Mouse (Mus musculus) hindbrain, embryonic 10.5 days (tissue): ENCODE data around the gene Fndc3b. TPM values are rescaled to one million over a fixed set of nuclear protein-coding genes. Genes with fewer than 3 reads are reported as not detected.
A peak's percentile ranks its signal among the peaks of the same experiment; 100 is the strongest.

Source experiments
- DNase-seq: peaks from one replicate; pipeline ENCODE4 v3.0.0-alpha.2; 2017; ENCODE audit warnings: low spot score
- H3K27ac ChIP-seq: fragments of 300-500 bp; sonication (generic); 2 replicates; pipeline ENCODE4 v1.5.1; 2016; ENCODE audit warnings: mild to moderate bottlenecking, moderate library complexity
- H3K27me3 ChIP-seq: fragments of 300-500 bp; sonication (generic); 2 replicates; pipeline ENCODE4 v1.6.1; 2016; ENCODE audit warnings: mild to moderate bottlenecking; ENCODE audit not compliant: poor library complexity, insufficient read depth, severe bottlenecking
- H3K36me3 ChIP-seq: fragments of 300-500 bp; sonication (generic); 2 replicates; pipeline ENCODE4 v1.6.1; 2016; ENCODE audit warnings: mild to moderate bottlenecking, moderate library complexity
- H3K4me1 ChIP-seq: fragments of 300-500 bp; sonication (generic); replicated peaks from 2 replicates; pipeline ENCODE4 v1.6.1; 2016; ENCODE audit warnings: mild to moderate bottlenecking
- H3K4me3 ChIP-seq: fragments of 300-500 bp; sonication (generic); 2 replicates; pipeline ENCODE4 v1.5.1; 2016; ENCODE audit warnings: mild to moderate bottlenecking, moderate library complexity
- H3K9me3 ChIP-seq: fragments of 300-500 bp; sonication (generic); 2 replicates; pipeline ENCODE4 v1.6.1; 2016; ENCODE audit warnings: mild to moderate bottlenecking, moderate library complexity
- WGBS: fragments of 180-500 bp; shearing (Covaris S2); methylation state at CpG from one replicate; pipeline ENCODE4 v1.1.7; 2016; 5-methylcytosine and 5-hydroxymethylcytosine counted together
- polyA plus RNA-seq: library from polyadenylated mRNA; unstranded; fragments of >200 nt; fragmentation: Nextera tagmentation; extraction: Ambion mirVana; gene quantifications from 2 replicates; pipeline ENCODE4 v1.2.1, GENCODE M21; 2016

Gene Fndc3b
- polyA plus RNA-seq, 1 experiment from 2014 or later: 11.2 TPM

DNA sequence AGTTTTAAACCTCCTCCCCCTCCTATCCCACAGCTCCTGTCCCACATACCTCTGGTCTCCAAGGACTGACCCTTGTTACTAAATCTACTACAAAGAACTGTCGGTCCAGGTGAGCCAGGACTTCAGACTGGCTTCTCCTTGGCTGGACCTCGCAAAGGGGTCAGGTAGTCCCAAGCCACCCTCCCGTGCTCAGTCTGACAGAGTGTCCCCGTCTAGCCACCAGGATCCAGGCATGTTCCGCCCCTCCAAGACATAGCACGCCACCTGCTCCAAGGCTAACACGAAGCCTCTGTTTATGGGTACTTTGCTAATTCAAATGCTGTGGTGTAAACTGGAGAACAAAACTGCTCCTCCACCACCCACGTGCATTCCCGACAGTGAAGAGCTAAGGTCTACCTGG lies 6.5 kb downstream of the Fndc3b start:
- H3K27ac ChIP-seq: no peak overlapping the region
- no peaks in the 10 kb centered on the region for H3K27me3 ChIP-seq
- no peak for DNase-seq
- peaks cover 18% of the 10 kb centered on the region for H3K4me1 ChIP-seq
- H3K9me3 ChIP-seq: no peaks in the 10 kb centered on the region
- 87% methylated on average over 9 of the region's 9 CpGs for WGBS
- no peak overlapping the region for H3K4me3 ChIP-seq
- 0 out of 2 replicates have a peak, but pooled peaks cover 3% of the 10 kb centered on the region for H3K36me3 ChIP-seq

DNA sequence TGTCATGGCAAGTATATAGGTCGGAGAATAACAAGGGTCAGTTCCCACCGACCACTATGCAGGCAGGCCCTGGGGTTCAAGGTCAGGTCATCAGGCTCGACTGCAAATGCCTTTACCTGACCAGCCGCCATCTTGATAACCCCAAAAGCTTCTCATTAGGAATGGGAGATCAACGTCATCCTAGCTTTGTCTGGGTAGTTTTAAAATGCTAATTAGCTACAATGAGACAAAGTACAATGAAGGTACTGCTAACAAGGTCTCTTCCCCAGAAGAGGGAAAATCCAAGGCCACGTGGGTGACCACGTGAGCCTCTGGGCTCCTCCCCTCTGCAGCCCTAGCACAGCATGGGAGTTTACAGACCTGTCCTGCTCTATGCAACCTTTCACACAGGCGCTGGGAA lies 7.6 kb downstream of the Fndc3b start:
- WGBS: 87% methylated on average over 8 of the region's 8 CpGs
- H3K4me1 ChIP-seq: peaks cover 12% of the 10 kb centered on the region
- H3K27me3 ChIP-seq: no peaks in the 10 kb centered on the region
- no peak for DNase-seq
- 0 out of 2 replicates have a peak, but pooled peaks cover 3% of the 10 kb centered on the region for H3K36me3 ChIP-seq
- H3K4me3 ChIP-seq: no peak overlapping the region
- H3K27ac ChIP-seq: no peak overlapping the region
- no peaks in the 10 kb centered on the region for H3K9me3 ChIP-seq

DNA sequence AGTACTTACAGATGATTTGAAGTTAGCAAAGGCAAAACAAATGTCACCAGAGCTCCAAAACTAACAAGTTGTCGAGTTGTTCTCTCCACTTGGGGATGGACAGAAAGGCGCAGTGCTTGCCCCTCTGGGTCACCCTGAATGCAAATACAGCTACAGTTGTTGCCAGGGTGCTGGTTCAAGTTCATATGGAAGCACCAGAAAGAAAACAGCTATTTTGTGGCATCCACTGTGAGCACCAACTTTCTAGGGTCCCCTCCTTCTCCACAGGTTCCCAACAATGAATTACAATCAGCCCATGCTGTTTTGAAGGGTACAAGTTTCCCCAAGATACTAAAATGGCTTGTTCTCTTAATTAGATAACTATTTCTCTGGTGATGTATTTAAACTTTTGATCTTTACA lies 8.0 kb downstream of the Fndc3b start:
- H3K36me3 ChIP-seq: 0 out of 2 replicates have a peak, but pooled peaks cover 3% of the 10 kb centered on the region
- H3K27ac ChIP-seq: no peak overlapping the region
- peaks cover 12% of the 10 kb centered on the region for H3K4me1 ChIP-seq
- no peak for DNase-seq
- 92% methylated on average over 2 of the region's 2 CpGs for WGBS
- H3K9me3 ChIP-seq: no peaks in the 10 kb centered on the region
- H3K27me3 ChIP-seq: no peaks in the 10 kb centered on the region
- no peak overlapping the region for H3K4me3 ChIP-seq

DNA sequence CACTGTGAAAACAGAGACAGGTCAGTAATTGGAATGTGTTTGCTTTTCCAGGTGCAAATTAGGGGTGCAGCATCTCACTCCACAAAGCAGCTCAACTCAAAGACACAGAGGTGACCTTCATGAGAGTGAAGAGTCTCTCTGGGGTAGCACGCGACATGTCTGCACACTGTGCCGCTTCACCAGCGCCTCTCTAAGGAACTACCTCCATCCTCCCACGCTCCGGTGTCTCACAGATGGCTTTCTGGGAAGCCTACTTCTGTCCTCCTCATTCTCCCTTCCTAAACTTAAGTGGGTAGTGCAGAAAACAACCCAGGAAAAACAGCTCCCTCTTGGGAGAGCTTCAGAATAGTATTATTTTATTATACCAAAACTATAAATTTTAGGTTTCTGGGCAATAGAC lies 12.4 kb downstream of the Fndc3b start:
- Histone ChIP-seq H3K4me1 (0 out of 2 replicates have a peak, but pooled peaks cover 19% of the 10 kb centered on the region), H3K36me3 (peaks cover 6% of the 10 kb centered on the region; the same call in 1 of the 2 replicates), H3K27me3 (no peaks in the 10 kb centered on the region), H3K9me3 (no peaks in the 10 kb centered on the region), H3K4me3 (no peak overlapping the region), H3K27ac (no peak overlapping the region)
- no peak for DNase-seq
- WGBS: 95% methylated on average over 6 of the region's 6 CpGs

DNA sequence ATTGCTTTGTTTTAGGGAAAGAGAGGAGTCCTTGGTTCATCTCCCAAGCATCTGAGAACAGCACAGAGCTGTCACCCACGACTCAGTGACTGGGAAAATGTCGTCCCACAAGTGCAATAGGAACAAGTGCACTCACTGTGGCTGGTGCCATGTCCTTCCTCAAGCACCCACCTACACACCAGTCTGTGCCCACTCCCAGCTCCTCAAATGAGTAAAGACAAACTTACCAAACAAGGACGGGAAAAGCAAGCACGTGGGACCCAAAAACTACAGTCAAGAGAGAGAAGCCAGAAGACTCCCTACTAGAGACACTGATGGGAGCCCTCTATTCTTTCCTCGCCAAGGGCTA lies 14.7 kb downstream of the Fndc3b start:
- DNase-seq: no peak
- Histone ChIP-seq H3K27ac (no peak overlapping the region), H3K4me1 (0 out of 2 replicates have a peak, but pooled peaks cover 20% of the 10 kb centered on the region), H3K36me3 (peaks cover 2% of the 10 kb centered on the region; the same call in 1 of the 2 replicates), H3K9me3 (no peaks in the 10 kb centered on the region), H3K4me3 (no peak overlapping the region), H3K27me3 (no peaks in the 10 kb centered on the region)
- 84% methylated on average over 5 of the region's 5 CpGs for WGBS

DNA sequence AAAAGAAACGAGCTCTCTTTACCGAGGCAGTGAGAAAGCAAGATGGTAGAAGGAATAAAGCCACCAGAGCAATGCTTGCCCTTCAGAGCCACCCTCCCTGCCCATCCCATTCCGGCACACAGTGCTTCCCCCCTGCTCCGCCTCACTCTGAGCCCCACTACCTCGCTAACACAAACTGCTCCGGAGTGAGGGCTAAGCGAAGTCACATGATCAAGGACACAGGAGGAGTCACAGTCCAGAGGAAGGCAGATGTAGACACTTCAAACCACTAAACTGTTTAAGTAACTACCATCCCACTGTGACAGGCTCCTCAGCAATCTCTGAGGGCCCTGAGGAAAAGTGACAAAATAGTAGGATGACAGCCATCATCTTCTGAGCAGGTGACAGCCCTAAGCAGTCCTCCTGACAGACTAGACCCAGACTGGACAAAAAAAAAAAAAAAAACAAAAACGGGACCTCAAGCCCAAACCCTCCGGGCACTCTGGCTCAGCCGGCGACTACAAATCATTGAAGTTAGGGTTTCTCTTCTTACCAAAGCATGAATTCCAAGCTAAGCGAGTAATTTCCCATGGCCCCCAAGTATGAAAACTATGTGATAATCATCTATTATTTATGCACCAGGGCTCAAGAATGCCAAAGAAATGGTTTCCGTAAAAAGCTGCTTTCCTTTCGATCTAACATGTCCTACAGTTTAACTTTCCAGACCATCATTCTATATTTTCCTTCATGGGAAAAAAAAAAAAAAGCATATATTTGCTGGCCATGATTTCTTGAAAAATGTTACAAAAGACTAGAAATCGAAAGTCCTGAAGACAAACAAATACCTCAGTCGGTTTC lies 15.3 kb downstream of the Fndc3b start:
- Histone ChIP-seq H3K27ac (0 out of 2 replicates have a peak overlapping the region, but pooled peaks have one; percentile 24), H3K36me3 (peaks cover 2% of the 10 kb centered on the region; the same call in 1 of the 2 replicates), H3K4me3 (no peak overlapping the region), H3K27me3 (no peaks in the 10 kb centered on the region), H3K9me3 (no peaks in the 10 kb centered on the region), H3K4me1 (0 out of 2 replicates have a peak, but pooled peaks cover 20% of the 10 kb centered on the region)
- no peak for DNase-seq
- WGBS: 82% methylated on average over 16 of the region's 16 CpGs

DNA sequence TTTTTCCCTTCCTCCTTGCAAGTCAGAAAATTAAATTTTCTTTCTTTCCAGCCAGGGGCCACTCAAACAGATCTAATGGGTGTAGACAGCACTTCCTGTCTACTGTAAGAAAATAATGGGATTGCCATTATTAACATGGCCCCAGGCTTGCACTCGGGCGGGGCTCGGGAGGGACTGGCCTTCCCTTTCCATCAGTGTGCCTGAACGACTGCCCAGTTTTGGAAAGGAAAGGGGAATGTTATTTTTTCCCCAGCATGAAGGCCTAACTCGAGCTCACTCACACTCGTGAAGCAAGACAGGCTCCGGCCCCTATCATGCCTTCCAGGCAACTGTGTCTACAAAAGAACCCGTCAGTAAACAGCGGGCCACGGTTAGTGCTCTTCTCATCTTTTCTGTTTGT lies 16.5 kb downstream of the Fndc3b start:
- Histone ChIP-seq H3K4me3 (no peak overlapping the region), H3K27me3 (no peaks in the 10 kb centered on the region), H3K4me1 (peaks cover 30% of the 10 kb centered on the region; the same call in 1 of the 2 replicates), H3K9me3 (no peaks in the 10 kb centered on the region), H3K36me3 (peaks cover 2% of the 10 kb centered on the region; the same call in 1 of the 2 replicates), H3K27ac (no peak overlapping the region)
- DNase-seq: no peak
- WGBS: 82% methylated on average over 10 of the region's 10 CpGs

DNA sequence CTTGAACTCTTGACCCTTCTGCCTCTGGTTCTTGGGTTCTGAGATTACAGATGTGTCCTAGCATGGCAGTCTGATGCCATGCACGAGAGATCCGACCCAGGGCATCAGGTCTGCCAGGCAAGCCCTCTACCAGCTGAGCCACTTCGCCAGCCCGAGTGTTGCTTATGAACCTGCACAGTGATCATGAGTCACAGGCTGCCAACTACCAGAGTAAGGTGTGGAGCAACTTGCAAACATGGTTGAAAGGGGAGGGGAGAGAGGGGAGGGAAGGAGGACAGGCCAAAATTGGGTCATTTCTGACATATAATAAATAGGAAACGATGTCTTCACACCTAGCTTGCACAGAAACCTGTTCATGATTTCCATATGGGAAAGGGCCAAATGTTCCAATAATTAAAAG lies 17.0 kb downstream of the Fndc3b start:
- Histone ChIP-seq H3K27me3 (no peaks in the 10 kb centered on the region), H3K4me1 (peaks cover 30% of the 10 kb centered on the region; the same call in 1 of the 2 replicates), H3K27ac (no peak overlapping the region), H3K4me3 (no peak overlapping the region), H3K36me3 (peaks cover 2% of the 10 kb centered on the region; the same call in 1 of the 2 replicates), H3K9me3 (no peaks in the 10 kb centered on the region)
- 92% methylated on average over 5 of the region's 5 CpGs for WGBS
- DNase-seq: no peak

DNA sequence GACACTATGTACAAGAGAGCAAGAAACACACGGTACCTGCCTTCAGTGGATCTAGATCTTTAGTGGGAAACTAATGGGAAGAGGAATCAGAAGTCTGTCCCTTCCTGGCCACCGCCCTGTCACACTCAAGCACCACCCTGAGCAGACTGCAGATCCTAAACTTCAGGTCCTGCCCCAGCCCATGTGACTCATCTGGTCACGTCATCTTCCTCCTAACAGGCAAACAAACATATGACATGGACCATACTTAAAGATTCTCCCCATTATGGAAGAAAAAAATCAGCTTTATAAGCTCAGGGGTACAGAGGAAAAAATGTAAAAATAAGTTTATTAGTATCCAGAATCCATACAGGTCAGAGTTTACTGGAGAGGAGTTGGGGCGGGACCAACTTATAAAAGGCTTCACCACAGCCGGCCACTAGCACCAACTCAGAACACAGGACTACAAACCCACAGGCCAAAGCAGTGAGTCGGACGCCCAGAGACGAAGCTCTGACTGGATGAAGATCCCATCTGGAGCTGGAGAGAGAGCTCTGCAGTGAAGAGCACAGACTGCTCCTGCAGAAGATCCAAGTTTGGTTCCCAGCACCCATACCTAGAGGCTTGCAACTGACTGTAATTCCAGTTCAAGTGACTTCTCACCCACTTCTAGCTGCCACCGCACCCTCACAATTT lies 19.5 kb downstream of the Fndc3b start:
- no peak overlapping the region for H3K4me3 ChIP-seq
- H3K4me1 ChIP-seq: peaks cover 27% of the 10 kb centered on the region; the same call in 1 of the 2 replicates
- 90% methylated on average over 9 of the region's 9 CpGs for WGBS
- H3K9me3 ChIP-seq: 0 out of 2 replicates have a peak, but pooled peaks cover 3% of the 10 kb centered on the region
- H3K36me3 ChIP-seq: peaks cover 7% of the 10 kb centered on the region; the same call in 1 of the 2 replicates
- no peaks in the 10 kb centered on the region for H3K27me3 ChIP-seq
- DNase-seq: no peak
- no peak overlapping the region for H3K27ac ChIP-seq

DNA sequence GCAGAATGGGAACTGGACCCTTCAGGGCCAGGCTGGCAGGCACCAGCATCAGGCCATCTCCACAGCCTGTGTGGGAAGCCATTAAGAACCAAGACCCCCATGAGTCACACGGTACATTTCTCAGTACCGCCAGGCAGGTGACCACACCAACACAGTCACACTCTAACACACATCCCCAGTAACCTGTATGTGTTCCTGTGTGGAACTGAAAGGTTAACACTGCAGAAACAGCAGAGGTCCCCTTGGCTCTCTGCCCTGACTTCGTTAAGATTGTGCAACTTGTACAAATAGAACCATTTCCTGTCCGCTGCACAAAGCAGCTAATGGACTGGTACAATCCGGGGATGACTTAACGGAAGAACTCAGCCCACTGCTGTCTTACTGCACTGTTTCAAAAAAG lies 21.1 kb downstream of the Fndc3b start:
- Histone ChIP-seq H3K27me3 (no peaks in the 10 kb centered on the region), H3K4me3 (no peak overlapping the region), H3K27ac (no peak overlapping the region), H3K9me3 (0 out of 2 replicates have a peak, but pooled peaks cover 3% of the 10 kb centered on the region), H3K4me1 (peaks cover 18% of the 10 kb centered on the region; the same call in 1 of the 2 replicates), H3K36me3 (peaks cover 7% of the 10 kb centered on the region; the same call in 1 of the 2 replicates)
- no peak for DNase-seq
- 84% methylated on average over 6 of the region's 6 CpGs for WGBS

DNA sequence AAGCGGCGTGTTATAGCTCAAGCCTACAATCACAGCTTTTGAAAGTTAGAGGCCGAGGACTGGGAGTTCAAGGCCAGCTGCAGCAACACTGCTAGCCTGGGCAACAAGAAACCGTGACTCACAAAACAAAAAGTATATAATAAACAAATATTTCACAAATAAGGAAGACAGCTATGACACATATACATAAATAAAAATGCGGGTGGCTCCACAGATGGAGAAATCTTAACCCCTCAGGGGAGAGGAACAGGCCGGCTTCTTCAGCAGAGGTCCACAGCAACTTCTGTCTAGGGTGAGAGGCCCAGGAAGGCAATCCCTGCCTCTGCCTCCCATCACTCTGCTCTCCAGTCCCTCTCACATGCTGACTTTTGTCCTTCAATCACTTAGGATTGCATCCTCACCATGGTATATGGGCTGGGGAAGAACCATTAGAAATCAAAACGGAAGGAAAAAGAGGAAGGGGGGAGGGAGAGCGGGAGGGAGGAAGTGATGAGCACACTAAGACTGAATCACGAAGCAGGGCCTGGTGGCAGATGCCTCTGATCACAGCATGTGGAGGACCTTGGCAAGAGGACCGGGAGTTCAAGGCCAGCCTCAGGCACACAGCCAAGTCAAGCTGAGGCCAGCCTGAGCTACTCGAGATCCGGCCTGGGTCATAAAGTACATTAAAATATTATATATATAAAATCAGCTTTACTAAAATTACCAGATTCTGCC lies 21.8 kb downstream of the Fndc3b start:
- no peak for DNase-seq
- Histone ChIP-seq H3K4me1 (peaks cover 14% of the 10 kb centered on the region; the same call in 1 of the 2 replicates), H3K4me3 (no peak overlapping the region), H3K27ac (no peak overlapping the region), H3K27me3 (no peaks in the 10 kb centered on the region), H3K36me3 (peaks cover 7% of the 10 kb centered on the region; the same call in 1 of the 2 replicates), H3K9me3 (0 out of 2 replicates have a peak, but pooled peaks cover 3% of the 10 kb centered on the region)
- 89% methylated on average over 12 of the region's 12 CpGs for WGBS

DNA sequence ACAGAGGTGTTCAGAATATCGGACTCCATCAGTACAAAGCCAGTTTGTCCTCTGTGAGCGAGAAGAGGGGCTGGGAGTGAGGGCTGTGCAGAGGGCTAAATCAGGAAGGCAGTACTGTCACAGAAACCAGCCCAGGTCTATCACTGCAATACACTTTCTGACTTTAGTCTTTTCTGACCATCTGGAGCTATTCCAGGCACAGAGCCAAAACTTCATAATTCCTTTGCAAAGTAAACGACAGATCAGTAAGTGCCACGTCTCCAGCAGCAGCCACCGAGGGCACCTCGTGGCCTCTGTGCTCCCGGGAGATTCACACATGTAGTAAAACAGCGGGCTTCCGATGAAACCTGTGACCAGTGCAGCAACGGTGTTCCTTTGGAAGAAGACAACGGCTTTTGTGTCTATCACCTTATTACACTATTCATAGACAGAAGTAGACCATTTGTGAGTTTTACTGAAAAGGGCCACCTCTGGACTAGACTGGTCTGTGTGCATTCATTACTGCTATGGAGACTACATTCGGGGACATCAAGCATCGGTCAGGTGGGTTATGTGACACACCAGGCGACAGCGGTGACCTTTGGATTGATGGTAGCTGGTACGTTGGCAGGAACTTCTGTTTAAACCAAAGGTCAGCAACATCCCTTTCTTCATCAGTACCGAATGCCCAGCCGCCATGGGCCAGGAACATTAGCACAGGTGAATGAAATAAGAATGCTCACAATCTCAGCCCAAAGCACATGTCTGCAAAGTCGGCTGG lies 24.2 kb downstream of the Fndc3b start:
- Histone ChIP-seq H3K4me3 (no peak overlapping the region), H3K27ac (no peak overlapping the region), H3K27me3 (no peaks in the 10 kb centered on the region), H3K4me1 (peaks cover 15% of the 10 kb centered on the region; the same call in 1 of the 2 replicates), H3K9me3 (0 out of 2 replicates have a peak, but pooled peaks cover 3% of the 10 kb centered on the region), H3K36me3 (peaks cover 7% of the 10 kb centered on the region; the same call in 1 of the 2 replicates)
- DNase-seq: no peak
- WGBS: 92% methylated on average over 19 of the region's 19 CpGs
